Mouse (Mus musculus): ENCODE results near the gene Phospho1. TPM values are rescaled to one million over a fixed set of nuclear protein-coding genes. Genes with fewer than 3 reads are reported as not detected.
A peak's percentile ranks its signal among the peaks of the same experiment; 100 is the strongest.

Gene Phospho1
- total and polyA plus RNA-seq, 2 experiments = 1.6 to 31.8 TPM

DNA sequence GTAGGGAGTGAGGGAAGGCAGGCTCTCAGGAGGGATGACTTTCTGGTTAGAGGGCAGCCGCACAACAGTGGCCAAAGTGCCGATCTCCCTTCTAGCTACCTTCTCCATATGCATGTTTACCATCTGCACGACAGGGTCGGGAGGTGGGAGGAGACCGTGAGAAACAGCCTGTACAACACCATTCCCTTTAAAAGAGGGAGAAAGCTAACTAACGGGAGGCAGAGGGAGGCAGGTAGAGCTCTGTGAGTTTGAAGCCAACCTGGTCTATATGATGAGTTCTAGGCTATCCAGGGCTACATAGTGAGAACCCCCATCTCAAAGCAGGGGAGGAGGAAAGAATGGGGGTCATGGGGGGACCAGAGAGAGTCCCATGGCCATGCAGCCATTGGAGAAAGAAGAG, 11.5 kb downstream of the Phospho1 start:
- no peak overlapping the region for H3K4me3 ChIP-seq (ENCODE audit: insufficient read depth, low read depth, low read length)
- WGBS = 32% methylated on average over 6 of the region's 6 CpGs
- no peaks in the 10 kb centered on the region for H3K79me2 ChIP-seq (ENCODE audit: control insufficient read depth, insufficient read depth, low read length)
- no peaks in the 10 kb centered on the region for H3K36me3 ChIP-seq (ENCODE audit: control insufficient read depth, insufficient read depth, low read length)
- peak overlapping the region; percentile 75 for H3K27ac ChIP-seq (replicated peaks; ENCODE audit: insufficient read depth, low read depth, low read length)
- peak overlapping the region; percentile 17; the same call in 1 of the 2 replicates for H3K9ac ChIP-seq (ENCODE audit: low read depth, low read length)
- H3K27me3 ChIP-seq (ENCODE audit: control insufficient read depth, insufficient read depth, low read length) = no peaks in the 10 kb centered on the region
- peaks cover 4% of the 10 kb centered on the region; the same call in 1 of the 2 replicates for H3K4me1 ChIP-seq (ENCODE audit: control insufficient read depth, insufficient read depth, low read length)
- no peak for DNase-seq (ENCODE audit: extremely low read depth, low read depth, low spot score)
- no peak for TF ChIP-seq CTCF (IDR thresholded peaks at IDR 0.05; ENCODE audit: low read depth, low read length)
- TF ChIP-seq POLR2A (IDR thresholded peaks at IDR 0.05; ENCODE audit: extremely low read depth, insufficient read depth, low read length) = no peak

DNA sequence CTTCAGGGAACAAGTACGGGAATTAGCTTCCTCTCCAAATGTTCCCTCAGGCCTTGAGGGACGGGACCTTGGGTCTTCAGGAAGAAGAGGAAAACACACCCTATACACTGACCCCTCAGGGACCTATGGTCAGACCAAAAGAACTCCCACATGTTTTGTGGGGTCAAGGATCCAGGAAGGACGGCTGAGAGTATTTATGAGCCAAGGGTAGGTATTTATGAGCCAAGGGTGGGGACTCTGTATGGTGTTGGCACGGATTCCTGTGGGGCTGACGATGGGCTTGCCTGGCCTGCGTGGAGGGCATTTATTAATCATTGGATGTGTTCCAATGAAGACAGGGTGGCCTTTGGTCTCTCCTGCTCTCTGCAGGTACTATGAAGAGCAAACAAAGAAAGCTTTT, 12.1 kb downstream of the Phospho1 start:
- WGBS = 28% methylated on average over 6 of the region's 6 CpGs
- Histone ChIP-seq H3K79me2 (ENCODE audit: control insufficient read depth, insufficient read depth, low read length) (no peaks in the 10 kb centered on the region), H3K27me3 (ENCODE audit: control insufficient read depth, insufficient read depth, low read length) (no peaks in the 10 kb centered on the region), H3K27ac (replicated peaks; ENCODE audit: insufficient read depth, low read depth, low read length) (peak overlapping the region; percentile 75), H3K36me3 (ENCODE audit: control insufficient read depth, insufficient read depth, low read length) (no peaks in the 10 kb centered on the region), H3K4me3 (ENCODE audit: insufficient read depth, low read depth, low read length) (no peak overlapping the region), H3K9ac (ENCODE audit: low read depth, low read length) (no peak overlapping the region), H3K4me1 (ENCODE audit: control insufficient read depth, insufficient read depth, low read length) (peaks cover 4% of the 10 kb centered on the region; the same call in 1 of the 2 replicates)
- no peak for DNase-seq (ENCODE audit: extremely low read depth, low read depth, low spot score)
- TF ChIP-seq CTCF (IDR thresholded peaks at IDR 0.05; ENCODE audit: low read depth, low read length) (no peak), POLR2A (IDR thresholded peaks at IDR 0.05; ENCODE audit: extremely low read depth, insufficient read depth, low read length) (no peak)

DNA sequence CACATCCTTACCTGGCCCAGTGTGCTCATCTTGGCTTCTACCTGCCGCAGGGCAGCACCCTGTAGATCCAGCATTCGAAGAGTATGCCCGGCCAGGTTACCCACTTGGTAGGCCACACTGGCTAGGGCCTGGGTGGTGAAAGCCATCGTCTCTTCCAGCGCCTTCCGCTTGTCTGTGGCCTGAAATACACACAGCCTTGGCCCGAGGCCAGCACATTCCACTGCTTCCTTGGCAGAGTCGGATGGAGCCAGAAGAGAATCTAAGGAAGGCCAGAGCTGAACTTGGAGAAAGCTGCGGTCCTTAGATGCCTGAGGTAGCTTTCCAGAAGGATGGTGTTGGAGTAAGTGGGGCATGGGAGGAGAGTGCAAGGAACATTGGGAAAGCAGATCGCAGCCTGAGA, 12.8 kb downstream of the Phospho1 start, which contains the start of gene Gngt2:
Gene Gngt2 (plus strand): TSS at position 158 of the 400 bp plus-strand sequence.
- no peaks in the 10 kb centered on the region for H3K36me3 ChIP-seq (ENCODE audit: control insufficient read depth, insufficient read depth, low read length)
- H3K27ac ChIP-seq (replicated peaks; ENCODE audit: insufficient read depth, low read depth, low read length) = peak within 1 kb of the TSS; percentile 75
- H3K4me1 ChIP-seq (ENCODE audit: control insufficient read depth, insufficient read depth, low read length) = peaks cover 4% of the 10 kb centered on the region; the same call in 1 of the 2 replicates
- TF ChIP-seq CTCF (IDR thresholded peaks at IDR 0.05; ENCODE audit: low read depth, low read length) (no peak), POLR2A (IDR thresholded peaks at IDR 0.05; ENCODE audit: extremely low read depth, insufficient read depth, low read length) (no peak)
- H3K9ac ChIP-seq (ENCODE audit: low read depth, low read length) = no peak within 1 kb of the TSS
- WGBS = 46% methylated on average over 10 of the region's 10 CpGs
- DNase-seq (ENCODE audit: extremely low read depth, low read depth, low spot score) = peak; percentile 30
- H3K4me3 ChIP-seq (ENCODE audit: insufficient read depth, low read depth, low read length) = no peak within 1 kb of the TSS; the same call in 1 of the 2 replicates
- H3K27me3 ChIP-seq (ENCODE audit: control insufficient read depth, insufficient read depth, low read length) = no peaks in the 10 kb centered on the region
- no peaks in the 10 kb centered on the region for H3K79me2 ChIP-seq (ENCODE audit: control insufficient read depth, insufficient read depth, low read length)

DNA sequence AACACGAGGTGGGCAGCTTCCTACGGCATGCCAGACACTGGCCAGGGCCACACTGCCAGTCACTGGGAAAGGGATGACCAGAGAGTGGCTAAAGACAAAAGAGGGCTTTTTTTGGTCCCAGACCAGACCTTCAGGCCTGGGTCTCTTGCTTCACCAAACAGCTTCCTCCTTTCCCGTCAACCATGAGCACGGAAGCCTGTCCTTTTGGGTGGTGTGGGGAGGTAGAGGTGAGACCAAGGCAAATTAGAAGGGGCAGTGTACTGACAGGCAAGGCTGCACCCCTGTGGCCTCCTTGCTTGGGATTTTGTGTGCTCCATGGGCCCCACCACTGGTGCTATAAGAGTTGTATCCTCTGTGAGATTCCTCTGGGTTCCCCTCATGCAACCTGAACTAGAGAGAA, 14.3 kb downstream of the Phospho1 start:
- Histone ChIP-seq H3K36me3 (ENCODE audit: control insufficient read depth, insufficient read depth, low read length) (no peaks in the 10 kb centered on the region), H3K4me3 (ENCODE audit: insufficient read depth, low read depth, low read length) (no peak overlapping the region), H3K27me3 (ENCODE audit: control insufficient read depth, insufficient read depth, low read length) (no peaks in the 10 kb centered on the region), H3K79me2 (ENCODE audit: control insufficient read depth, insufficient read depth, low read length) (no peaks in the 10 kb centered on the region), H3K9ac (ENCODE audit: low read depth, low read length) (no peak overlapping the region; the same call in 1 of the 2 replicates), H3K27ac (replicated peaks; ENCODE audit: insufficient read depth, low read depth, low read length) (peak overlapping the region; percentile 38), H3K4me1 (ENCODE audit: control insufficient read depth, insufficient read depth, low read length) (peaks cover 4% of the 10 kb centered on the region; the same call in 1 of the 2 replicates)
- DNase-seq (ENCODE audit: extremely low read depth, low read depth, low spot score) = no peak
- WGBS = 71% methylated on average over 4 of the region's 4 CpGs
- no peak for TF ChIP-seq CTCF (IDR thresholded peaks at IDR 0.05; ENCODE audit: low read depth, low read length)
- TF ChIP-seq POLR2A (IDR thresholded peaks at IDR 0.05; ENCODE audit: extremely low read depth, insufficient read depth, low read length) = no peak

DNA sequence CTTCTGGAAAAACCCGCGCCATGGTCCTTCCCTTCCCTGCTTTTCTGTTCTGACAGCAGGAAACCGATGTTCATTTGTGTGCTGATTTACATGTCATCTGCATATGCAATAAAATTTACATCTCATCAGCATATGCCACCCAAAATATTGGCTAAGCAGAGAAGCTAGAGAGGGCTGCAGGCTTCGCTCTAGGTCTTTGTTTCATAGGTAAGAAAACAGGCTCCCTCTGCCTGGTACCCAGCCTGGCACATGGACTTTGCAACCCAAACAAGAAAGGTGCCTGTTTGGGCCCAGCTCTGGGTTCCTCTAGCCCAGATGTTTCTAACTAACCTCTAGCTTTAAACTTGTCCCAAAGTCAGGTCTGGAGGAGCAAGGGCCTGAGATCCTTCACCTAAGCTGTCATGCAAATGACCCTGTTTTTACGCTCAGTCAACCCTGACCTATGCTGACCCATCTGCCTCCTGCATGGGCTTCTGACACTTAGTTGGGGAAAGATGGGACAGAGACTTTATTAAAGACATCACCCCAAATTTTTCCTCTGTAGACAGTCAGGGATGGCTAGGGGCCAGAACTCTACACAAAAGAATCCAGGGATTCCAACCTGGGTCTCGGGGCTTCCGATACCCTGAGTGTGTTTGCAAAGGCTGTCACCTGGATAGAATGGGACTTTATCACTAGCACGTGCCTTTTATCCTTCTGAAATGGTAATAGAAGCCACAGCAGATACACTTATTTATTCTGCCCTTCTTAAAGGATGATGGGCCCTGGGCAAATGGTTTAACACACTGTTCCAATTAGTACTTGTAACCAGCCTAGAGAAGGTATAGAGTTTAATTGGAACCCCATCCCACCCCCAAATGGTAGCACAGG, 14.9 kb downstream of the Phospho1 start:
- Histone ChIP-seq H3K9ac (ENCODE audit: low read depth, low read length) (no peak overlapping the region; the same call in 1 of the 2 replicates), H3K27me3 (ENCODE audit: control insufficient read depth, insufficient read depth, low read length) (no peaks in the 10 kb centered on the region), H3K4me1 (ENCODE audit: control insufficient read depth, insufficient read depth, low read length) (peaks cover 4% of the 10 kb centered on the region; the same call in 1 of the 2 replicates), H3K36me3 (ENCODE audit: control insufficient read depth, insufficient read depth, low read length) (no peaks in the 10 kb centered on the region), H3K79me2 (ENCODE audit: control insufficient read depth, insufficient read depth, low read length) (no peaks in the 10 kb centered on the region), H3K4me3 (ENCODE audit: insufficient read depth, low read depth, low read length) (no peak overlapping the region), H3K27ac (replicated peaks; ENCODE audit: insufficient read depth, low read depth, low read length) (peak overlapping the region; percentile 38)
- 78% methylated on average over 8 of the region's 8 CpGs for WGBS
- TF ChIP-seq POLR2A (IDR thresholded peaks at IDR 0.05; ENCODE audit: extremely low read depth, insufficient read depth, low read length) (no peak), CTCF (IDR thresholded peaks at IDR 0.05; ENCODE audit: low read depth, low read length) (no peak)
- DNase-seq (ENCODE audit: extremely low read depth, low read depth, low spot score) = no peak

Measured in liver, adult 2 months (tissue).